Mouse (Mus musculus) cortical plate, adult 2 months (tissue): ENCODE measurements around the gene Icam5. TPM values are rescaled to one million over a fixed set of nuclear protein-coding genes. Genes with fewer than 3 reads are reported as not detected.

ENCODE experiments used
- H3K27ac ChIP-seq: fragments of 200-500 bp; 2 replicates; pipeline ENCODE4 v1.5.1; 2012; ENCODE audit warnings: low read length, control low read depth, inconsistent platforms; ENCODE audit not compliant: insufficient read depth
- H3K4me1 ChIP-seq: fragments of 200-500 bp; 2 replicates; pipeline ENCODE4 v1.6.1; 2011; ENCODE audit warnings: low read length; ENCODE audit not compliant: control insufficient read depth, insufficient read depth
- H3K4me3 ChIP-seq: fragments of 200-500 bp; 2 replicates; pipeline ENCODE4 v1.5.1; 2011; ENCODE audit warnings: mild to moderate bottlenecking, low read length, control low read depth; ENCODE audit not compliant: insufficient read depth
- CTCF ChIP-seq: fragments of 200-500 bp; IDR thresholded peaks from 2 replicates; pipeline ENCODE4 v1.5.1; 2011; ENCODE audit warnings: mild to moderate bottlenecking, control low read depth, low read length; ENCODE audit not compliant: insufficient read depth; ENCODE audit errors: extremely low read depth
- POLR2A ChIP-seq: fragments of 200-500 bp; IDR thresholded peaks from 2 replicates; pipeline ENCODE4 v1.6.1; 2011; ENCODE audit warnings: mild to moderate bottlenecking, low read length, control low read depth; ENCODE audit not compliant: insufficient read depth; ENCODE audit errors: extremely low read depth
- polyA plus RNA-seq: library from polyadenylated mRNA; depleted of rRNA; stranded (reverse); fragments of >200 nt; gene quantifications from 2 replicates; pipeline ENCODE4 v1.2.3, GENCODE M21; 2012; rRNA removed

Icam5 gene
- 176 and 200 TPM in 2 replicates for polyA plus RNA-seq

- TF ChIP-seq CTCF (no peak), POLR2A (0 out of 2 replicates have a peak, but pooled peaks have one; percentile 60)
- Histone ChIP-seq H3K4me3 (peak within 1 kb of the TSS; percentile 79), H3K27ac (peak within 1 kb of the TSS; percentile 87), H3K4me1 (peaks cover 1% of the 10 kb centered on the region; the same call in 1 of the 2 replicates)
Observed at GRCm38 (mm10) chr9:21031896-21032351, at the start of gene Icam5. Icam5 (plus strand) TSS chr9:21032073.

GRCm38 (mm10) chr9:20982171-20982570 is 49.7 kb upstream of the Icam5 start:
- Histone ChIP-seq H3K4me1 (no peaks in the 10 kb centered on the region), H3K4me3 (no peak overlapping the region), H3K27ac (no peak overlapping the region)
- no peak for TF ChIP-seq CTCF
- TF ChIP-seq POLR2A = no peak

GRCm38 (mm10) chr9:20983169-20983568 is 48.7 kb upstream of the Icam5 start:
- Histone ChIP-seq H3K4me1 (no peaks in the 10 kb centered on the region), H3K27ac (no peak overlapping the region), H3K4me3 (no peak overlapping the region)
- no peak for TF ChIP-seq POLR2A
- TF ChIP-seq CTCF = no peak

GRCm38 (mm10) chr9:20986952-20987686 is 44.8 kb upstream of the Icam5 start:
- Histone ChIP-seq H3K4me3 (no peak overlapping the region), H3K4me1 (no peaks in the 10 kb centered on the region), H3K27ac (no peak overlapping the region)
- TF ChIP-seq CTCF = no peak
- TF ChIP-seq POLR2A = no peak

- H3K27ac ChIP-seq = no peak overlapping the region
- no peaks in the 10 kb centered on the region for H3K4me1 ChIP-seq
- no peak overlapping the region for H3K4me3 ChIP-seq
- no peak for TF ChIP-seq POLR2A
- no peak for TF ChIP-seq CTCF
Observed at GRCm38 (mm10) chr9:20987953-20988352, 43.9 kb upstream of the Icam5 start.

GRCm38 (mm10) chr9:20990861-20991260 is 41.0 kb upstream of the Icam5 start:
- no peak for TF ChIP-seq POLR2A
- TF ChIP-seq CTCF = no peak
- H3K4me3 ChIP-seq = no peak overlapping the region
- H3K4me1 ChIP-seq = no peaks in the 10 kb centered on the region
- H3K27ac ChIP-seq = no peak overlapping the region

GRCm38 (mm10) chr9:20991587-20991986 is 40.3 kb upstream of the Icam5 start:
- H3K27ac ChIP-seq = no peak overlapping the region
- no peaks in the 10 kb centered on the region for H3K4me1 ChIP-seq
- TF ChIP-seq CTCF (no peak), POLR2A (no peak)
- no peak overlapping the region for H3K4me3 ChIP-seq

GRCm38 (mm10) chr9:20993165-20993898 is 38.5 kb upstream of the Icam5 start:
- TF ChIP-seq CTCF = no peak
- no peaks in the 10 kb centered on the region for H3K4me1 ChIP-seq
- no peak overlapping the region for H3K27ac ChIP-seq
- no peak overlapping the region for H3K4me3 ChIP-seq

GRCm38 (mm10) chr9:20995069-20995468 is 36.8 kb upstream of the Icam5 start:
- Histone ChIP-seq H3K4me1 (no peaks in the 10 kb centered on the region), H3K27ac (no peak overlapping the region), H3K4me3 (no peak overlapping the region)
- no peak for TF ChIP-seq POLR2A
- no peak for TF ChIP-seq CTCF

GRCm38 (mm10) chr9:20997065-20997464 is 34.8 kb upstream of the Icam5 start:
- TF ChIP-seq POLR2A (no peak), CTCF (no peak)
- H3K4me1 ChIP-seq = no peaks in the 10 kb centered on the region
- H3K4me3 ChIP-seq = no peak overlapping the region
- H3K27ac ChIP-seq = no peak overlapping the region
